Mouse (Mus musculus): ENCODE data around the gene Cbx1. TPM values are rescaled to one million over a fixed set of nuclear protein-coding genes. Genes with fewer than 3 reads are reported as not detected.
"Not testable (repeated sequence)": the region's sequence is repeated elsewhere in the genome, so short reads cannot be mapped to it uniquely, and the experiment has no call there.

The Cbx1 gene
- total RNA-seq, 4 experiments from 2014 or later: 36.5 to 43.3 (median 38.9) TPM

DNA sequence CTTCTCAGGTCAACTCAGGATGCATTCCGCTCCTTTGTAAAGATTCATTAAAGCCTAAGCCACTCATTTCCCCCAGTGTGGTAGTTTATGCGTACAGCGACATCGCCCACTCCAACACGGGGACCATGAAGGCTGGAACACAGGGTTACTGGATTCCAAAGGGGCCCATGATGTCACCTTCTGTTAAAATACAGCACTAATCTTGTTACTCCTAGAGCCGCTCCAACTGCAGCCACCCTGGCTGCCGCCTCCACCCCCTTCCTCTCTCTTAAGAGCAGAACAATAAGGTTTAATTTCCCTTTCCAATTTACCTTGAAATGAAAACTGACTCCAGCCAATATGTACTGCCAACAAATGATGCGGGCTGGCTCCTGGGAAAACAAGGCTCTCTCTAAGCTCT, 13.9 kb upstream of the Cbx1 start:
- DNase-seq (ENCODE audit: low spot score in 2 of 2): no peak

DNA sequence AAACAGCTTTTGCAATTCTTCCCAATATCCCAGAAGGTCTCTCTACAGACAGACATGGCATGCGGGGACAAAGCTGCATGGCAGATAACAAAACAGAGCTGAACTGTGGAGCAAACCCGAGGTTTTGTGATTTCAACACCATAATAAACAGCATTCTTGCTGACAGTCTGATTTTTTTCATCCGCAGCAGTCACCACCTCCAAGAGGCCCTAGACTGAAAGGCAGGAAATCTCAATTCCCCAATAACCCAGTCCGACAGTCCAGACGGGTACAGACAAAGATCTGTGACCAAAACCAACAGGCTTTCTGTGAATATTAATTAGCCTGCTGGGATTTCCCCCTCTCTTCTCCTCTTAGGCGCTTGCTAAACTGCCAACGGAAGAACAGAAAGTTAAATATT, 13.3 kb upstream of the Cbx1 start:
- DNase-seq (ENCODE audit: low spot score in 2 of 2): no peak

DNA sequence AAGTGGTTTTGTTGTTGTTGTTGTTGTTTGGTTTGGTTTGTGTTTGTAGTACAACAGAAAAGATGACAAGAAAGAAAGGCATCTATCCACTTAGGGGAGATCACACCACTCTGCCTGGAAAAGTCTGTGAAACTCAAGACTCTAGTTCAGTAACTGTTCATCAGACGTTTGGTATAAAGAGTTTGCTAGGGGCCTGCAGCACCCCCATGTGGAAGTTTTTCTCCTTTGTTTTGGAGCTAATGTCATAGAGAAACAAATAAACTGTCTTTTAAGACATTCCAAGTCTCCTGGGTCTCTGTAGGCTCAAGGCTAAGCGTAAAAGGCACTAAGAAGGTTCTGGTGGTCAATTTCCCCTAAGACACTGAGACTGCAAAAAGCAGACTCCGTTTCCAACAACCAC, 12.9 kb upstream of the Cbx1 start:
- DNase-seq (ENCODE audit: low spot score in 2 of 2): no peak

GRCm38 (mm10) chr11:96776968-96777962, 11.7 kb upstream of the Cbx1 start, which contains the start of gene Snx11:
Gene Snx11 (minus strand): TSS chr11:96777559.
- peak; percentile 98 to 99 for DNase-seq (ENCODE audit: low spot score in 2 of 2)

DNA sequence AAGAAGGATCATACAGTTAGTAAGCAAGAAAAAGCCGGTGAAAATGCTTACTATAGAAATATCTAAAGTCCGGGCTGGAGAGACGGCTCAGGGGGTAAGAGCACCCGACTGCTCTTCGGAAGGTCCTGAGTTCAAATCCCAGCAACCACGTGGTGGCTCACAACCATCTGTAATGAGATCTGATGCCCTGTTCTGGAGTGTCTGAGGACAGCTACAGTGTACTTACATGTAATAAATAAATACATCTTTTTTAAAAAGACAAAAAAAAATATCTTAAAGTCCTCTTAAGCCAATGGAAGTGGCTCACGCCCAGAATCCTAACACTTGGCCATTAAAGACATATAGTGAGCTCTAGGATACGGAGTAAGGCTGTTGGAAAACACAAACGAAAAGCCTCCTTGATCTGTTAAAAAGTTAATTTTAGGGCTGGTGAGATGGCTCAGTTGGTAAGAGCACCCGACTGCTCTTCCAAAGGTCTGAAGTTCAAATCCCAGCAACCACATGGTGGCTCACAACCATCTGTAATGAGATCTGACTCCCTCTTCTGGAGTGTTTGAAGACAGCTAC, 10.8 kb upstream of the Cbx1 start:
- not testable (repeated sequence) for DNase-seq (ENCODE audit: low spot score in 2 of 2)

- no peak for DNase-seq (ENCODE audit: low spot score in 2 of 2)
These were observed 8.6 kb upstream of the Cbx1 start for GRCm38 (mm10) chr11:96780306-96780705.

DNA sequence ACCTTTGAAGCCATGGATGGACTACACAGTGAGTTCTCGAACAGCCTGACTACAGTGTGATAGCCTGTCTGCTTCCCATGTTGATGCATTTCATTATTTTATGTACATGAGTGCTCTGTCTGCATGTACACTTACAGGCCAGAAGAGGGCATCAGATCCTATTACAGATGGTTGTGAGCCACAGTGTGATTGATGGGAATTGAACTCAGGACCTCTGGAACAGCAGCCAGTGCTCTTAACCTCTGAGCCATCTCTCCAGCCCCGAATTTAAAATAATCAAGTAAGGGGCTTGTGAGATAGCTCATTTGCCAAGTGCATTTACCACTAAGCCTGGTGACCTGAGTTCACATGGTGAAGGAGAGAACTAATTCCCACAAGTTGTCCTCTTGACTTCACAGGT, 7.5 kb upstream of the Cbx1 start:
- no peak for DNase-seq (ENCODE audit: low spot score in 2 of 2)

DNA sequence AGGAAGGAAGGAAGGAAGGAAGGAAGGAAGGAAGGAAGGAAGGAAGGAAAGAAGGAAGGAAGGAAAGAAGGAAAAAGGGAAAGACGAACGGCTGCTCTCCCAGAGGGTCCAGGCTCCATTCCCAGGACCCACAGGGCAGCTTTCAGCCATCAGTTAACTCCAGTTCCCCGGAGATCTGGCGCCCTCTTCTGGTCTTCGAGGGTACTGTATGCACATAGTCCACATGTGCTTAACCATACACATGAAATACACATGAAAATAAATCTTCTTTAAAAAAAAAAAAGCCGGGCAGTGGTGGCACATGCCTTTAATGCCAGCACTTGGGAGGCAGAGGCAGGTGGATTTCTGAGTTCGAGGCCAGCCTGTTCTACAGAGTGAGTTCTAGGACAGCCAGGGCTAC, 4.1 kb upstream of the Cbx1 start:
- peak in 1 of 2 experiments; percentile 50 for DNase-seq (ENCODE audit: low spot score in 2 of 2)

DNA sequence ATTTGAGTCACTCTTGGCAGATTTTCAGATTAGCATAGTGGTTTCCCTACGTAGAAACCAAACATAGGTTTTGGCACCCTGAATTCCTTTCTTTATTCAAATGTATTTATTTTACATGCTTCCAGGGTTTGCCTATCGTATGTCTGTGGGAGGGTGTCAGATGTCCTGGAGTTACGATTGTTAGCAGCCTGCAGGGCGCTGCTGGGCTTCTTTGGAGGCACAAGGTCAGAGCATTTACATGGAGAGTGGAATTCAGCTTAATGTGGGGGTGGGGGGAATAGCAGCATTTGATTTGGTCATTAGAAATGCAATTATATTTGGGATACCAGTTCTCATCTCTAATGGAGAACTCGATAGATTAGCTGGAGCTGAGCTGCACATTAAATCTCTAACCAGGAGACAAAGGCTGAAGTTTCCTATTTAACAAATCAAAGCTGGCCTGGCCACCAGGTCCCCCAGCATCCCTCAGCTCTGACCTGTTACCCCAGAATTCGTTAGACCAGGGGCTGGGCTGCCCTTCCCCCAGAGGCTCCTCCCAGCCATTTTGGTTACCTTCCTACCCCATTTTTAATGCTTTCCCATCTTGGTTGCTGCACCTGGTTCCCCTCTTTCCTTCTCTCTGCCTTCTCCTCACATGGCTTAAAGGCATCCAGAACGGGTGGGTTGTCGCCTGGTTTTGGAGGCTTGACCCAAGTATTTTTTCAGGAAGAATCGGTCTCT, 2.0 kb upstream of the Cbx1 start:
- DNase-seq (ENCODE audit: low spot score in 2 of 2): no peak

DNA sequence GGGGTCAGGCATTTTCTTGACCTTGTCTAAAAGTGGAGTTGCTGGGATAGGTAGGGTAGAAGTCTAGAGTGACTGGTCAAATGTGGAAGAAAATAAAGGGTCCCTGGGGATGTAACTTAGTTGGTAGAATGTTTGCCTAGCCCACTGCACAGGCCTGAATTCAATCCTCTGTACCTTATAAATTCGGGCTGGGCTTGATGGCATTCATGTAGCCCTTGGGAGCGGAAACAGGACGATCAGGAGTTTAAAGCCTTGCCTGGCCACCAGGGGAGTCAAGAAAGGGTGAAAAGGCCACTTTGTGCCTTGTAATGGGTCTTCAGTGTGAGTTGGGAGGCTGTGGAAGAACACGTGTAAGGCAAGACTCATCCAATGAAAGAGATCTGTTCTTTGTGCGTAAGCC, 1.1 kb downstream of the Cbx1 start:
- no peak for DNase-seq (ENCODE audit: low spot score in 2 of 2)

- DNase-seq (ENCODE audit: low spot score in 2 of 2): no peak
These were observed 1.8 kb downstream of the Cbx1 start for GRCm38 (mm10) chr11:96790681-96791080.

- DNase-seq (ENCODE audit: low spot score in 2 of 2): no peak
These were observed 6.6 kb downstream of the Cbx1 start for GRCm38 (mm10) chr11:96795491-96795890.

GRCm38 (mm10) chr11:96796081-96796480, 7.2 kb downstream of the Cbx1 start:
- no peak for DNase-seq (ENCODE audit: low spot score in 2 of 2)

GRCm38 (mm10) chr11:96796586-96796985, 7.7 kb downstream of the Cbx1 start:
- DNase-seq (ENCODE audit: low spot score in 2 of 2): no peak

DNA sequence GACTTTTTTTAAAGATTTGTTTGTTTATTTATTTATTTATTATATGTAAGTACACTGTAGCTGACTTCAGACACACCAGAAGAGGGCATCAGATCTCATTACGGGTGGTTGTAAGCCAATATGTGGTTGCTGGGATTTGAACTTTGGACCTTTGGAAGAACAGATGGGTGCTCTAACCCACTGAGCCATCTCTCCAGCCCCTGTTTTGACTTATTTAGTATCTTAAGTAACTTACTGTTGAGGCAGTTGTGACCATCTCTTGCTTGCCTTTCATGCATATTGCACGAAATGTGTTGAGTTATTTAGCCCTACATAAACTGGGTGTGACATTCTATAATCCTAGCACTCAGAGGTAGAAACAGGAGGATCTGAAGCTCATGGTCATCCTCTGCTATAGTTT, 10.6 kb downstream of the Cbx1 start:
- DNase-seq (ENCODE audit: low spot score in 2 of 2): no peak

DNA sequence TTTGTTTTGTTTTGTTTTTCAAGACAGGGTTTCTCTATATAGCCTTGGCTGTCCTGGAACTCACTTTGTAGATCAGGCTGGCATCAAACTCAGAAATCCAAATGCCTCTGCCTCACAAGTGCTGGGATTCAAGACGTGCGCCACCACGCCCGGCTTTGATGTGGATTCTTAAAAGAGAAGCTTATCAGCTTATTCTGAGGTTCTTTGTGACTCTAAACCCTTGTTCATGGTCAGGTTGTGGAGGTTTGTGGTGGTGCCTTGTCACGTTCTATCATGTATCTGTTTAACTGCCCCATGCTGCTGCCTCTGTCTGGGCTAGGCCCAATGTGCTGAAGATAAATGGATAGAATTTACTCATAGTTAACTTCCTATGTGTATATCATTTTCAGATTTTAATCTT, 16.7 kb downstream of the Cbx1 start:
- DNase-seq (ENCODE audit: low spot score in 2 of 2): no peak

- no peak for DNase-seq (ENCODE audit: low spot score in 2 of 2)
These were observed 19.1 kb downstream of the Cbx1 start for GRCm38 (mm10) chr11:96808066-96808465.

- DNase-seq (ENCODE audit: low spot score in 2 of 2): no peak
These were observed 20.8 kb downstream of the Cbx1 start for GRCm38 (mm10) chr11:96809562-96810235.

- not testable (repeated sequence) for DNase-seq (ENCODE audit: low spot score in 2 of 2)
These were observed 22.3 kb downstream of the Cbx1 start for GRCm38 (mm10) chr11:96811188-96811587.

GRCm38 (mm10) chr11:96813455-96813854, 24.5 kb downstream of the Cbx1 start:
- DNase-seq (ENCODE audit: low spot score in 2 of 2): no peak

DNA sequence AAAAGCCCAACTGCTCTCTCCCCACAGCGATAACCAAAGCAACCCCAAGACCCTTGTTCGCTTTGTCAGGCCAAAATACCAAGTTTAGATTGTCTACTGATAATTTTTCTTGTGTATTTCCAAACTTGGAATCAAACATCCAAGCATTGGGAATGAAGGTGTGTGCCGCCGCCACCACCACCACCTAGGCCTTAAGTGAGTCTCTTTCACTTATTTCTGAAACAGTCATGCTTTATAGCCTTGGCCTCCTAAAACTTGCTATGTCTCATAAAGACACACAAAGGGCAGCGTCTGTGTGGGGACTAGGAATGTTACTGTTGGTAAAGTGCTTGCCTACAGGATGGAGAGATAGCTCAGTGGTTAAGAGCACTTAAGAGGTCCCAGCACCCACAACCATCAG, 25.0 kb downstream of the Cbx1 start:
- DNase-seq (ENCODE audit: low spot score in 2 of 2): no peak

Data from left cerebral cortex, adult 8-10 months (tissue).